Comparison of ENCODE assay signal across 8 mouse cellular contexts in genomic region chr8:72654565-72655521, GRCm38 (mm10). TPM values are rescaled to one million over a fixed set of nuclear protein-coding genes. Genes with fewer than 3 reads are reported as not detected.
DNase-seq lines count a peak whose midpoint lies in the region; ATAC-seq lines count a peak whose summit lies in the region.

No protein-coding gene starts in this region.

- peak; percentile 72; the same call in 1 of the 2 replicates for ATAC-seq in kidney, embryonic 16.5 days (ENCODE audit: low FRiP score, low TSS enrichment)
- peak; percentile 97 for ATAC-seq in forebrain, embryonic 11.5 days (replicated peaks; ENCODE audit: low FRiP score)
- ATAC-seq in midbrain, embryonic 11.5 days (ENCODE audit: low FRiP score) = peak; percentile 96
- ATAC-seq in activated CD4-positive, CD25-positive, alpha-beta regulatory T cell, adult 4 months = no peak

- H3K27me3 ChIP-seq in kidney, embryonic 16.5 days (ENCODE audit: insufficient read depth, low read length) = no peaks in the 10 kb centered on the region
- H3K27me3 ChIP-seq in forebrain, embryonic 11.5 days (ENCODE audit: control insufficient read depth, insufficient read depth, low read length) = no peaks in the 10 kb centered on the region
- H3K27me3 ChIP-seq in midbrain, embryonic 11.5 days (ENCODE audit: control insufficient read depth, insufficient read depth, low read length) = no peaks in the 10 kb centered on the region

- H3K36me3 ChIP-seq in kidney, embryonic 16.5 days (ENCODE audit: insufficient read depth, low read length) = no peaks in the 10 kb centered on the region
- H3K36me3 ChIP-seq in forebrain, embryonic 11.5 days (ENCODE audit: control insufficient read depth, insufficient read depth, low read length) = no peaks in the 10 kb centered on the region
- H3K36me3 ChIP-seq in midbrain, embryonic 11.5 days (ENCODE audit: control insufficient read depth, insufficient read depth, low read length) = no peaks in the 10 kb centered on the region

- H3K9ac ChIP-seq in kidney, embryonic 16.5 days (replicated peaks; ENCODE audit: low read length) = no peak overlapping the region
- peak overlapping the region; percentile 28 for H3K9ac ChIP-seq in forebrain, embryonic 11.5 days (ENCODE audit: low read length)
- H3K9ac ChIP-seq in midbrain, embryonic 11.5 days (ENCODE audit: low read length) = peak overlapping the region; percentile 43

- H3K4me3 ChIP-seq in kidney, embryonic 16.5 days (ENCODE audit: low read length) = no peak overlapping the region
- no peak overlapping the region for H3K4me3 ChIP-seq in forebrain, embryonic 11.5 days (ENCODE audit: low read depth, low read length)
- no peak overlapping the region for H3K4me3 ChIP-seq in midbrain, embryonic 11.5 days (ENCODE audit: low read depth, low read length)

- DNase-seq in kidney, adult 11 months = no peak
- DNase-seq in R1 (ENCODE audit: low read depth, low spot score) = peak; percentile 98
- DNase-seq in forebrain, embryonic 11.5 days (ENCODE audit: low spot score) = peak; percentile 84
- peak; percentile 47 for DNase-seq in layer of hippocampus, adult 9-11 months
- peak; percentile 94 for DNase-seq in midbrain, embryonic 11.5 days (ENCODE audit: low spot score, missing footprints)
- DNase-seq in yolk sac, embryonic 10.5 days (ENCODE audit: low spot score) = peak; percentile 34

- H3K4me1 ChIP-seq in kidney, embryonic 16.5 days (ENCODE audit: insufficient read depth, low read length) = peaks cover 10% of the 10 kb centered on the region
- peaks cover 9% of the 10 kb centered on the region for H3K4me1 ChIP-seq in forebrain, embryonic 11.5 days (replicated peaks; ENCODE audit: control insufficient read depth, insufficient read depth, low read length)
- H3K4me1 ChIP-seq in midbrain, embryonic 11.5 days (ENCODE audit: control insufficient read depth, insufficient read depth, low read length) = peaks cover 10% of the 10 kb centered on the region

- 23% methylated on average over 13 of the region's 13 CpGs for WGBS in kidney, embryonic 16.5 days
- WGBS in forebrain, embryonic 11.5 days = 23% methylated on average over 13 of the region's 13 CpGs
- 23% methylated on average over 13 of the region's 13 CpGs for WGBS in midbrain, embryonic 11.5 days

- H3K4me2 ChIP-seq in kidney, embryonic 16.5 days (replicated peaks; ENCODE audit: low read depth, low read length) = no peak overlapping the region
- no peak overlapping the region for H3K4me2 ChIP-seq in forebrain, embryonic 11.5 days (ENCODE audit: low read depth, low read length, severe bottlenecking)
- H3K4me2 ChIP-seq in midbrain, embryonic 11.5 days = 0 out of 2 replicates have a peak overlapping the region, but pooled peaks have one; percentile 9

- no peaks in the 10 kb centered on the region for H3K9me3 ChIP-seq in kidney, embryonic 16.5 days (ENCODE audit: low read length)
- no peaks in the 10 kb centered on the region for H3K9me3 ChIP-seq in forebrain, embryonic 11.5 days (ENCODE audit: control insufficient read depth, low read length)
- no peaks in the 10 kb centered on the region for H3K9me3 ChIP-seq in midbrain, embryonic 11.5 days (ENCODE audit: control insufficient read depth, low read length)

- H3K27ac ChIP-seq in kidney, embryonic 16.5 days (ENCODE audit: low read length) = no peak overlapping the region
- peak overlapping the region; percentile 94 for H3K27ac ChIP-seq in forebrain, embryonic 11.5 days (ENCODE audit: low read depth, low read length)
- peak overlapping the region; percentile 67 for H3K27ac ChIP-seq in midbrain, embryonic 11.5 days (ENCODE audit: low read depth, low read length)

RNA-seq across cellular contexts. Expression of gene Nwd1, which starts 8.3 kb away (rescaled TPM):
- polyA plus RNA-seq in kidney, embryonic 16.5 days (2015; fragmentation: Nextera tagmentation; extraction: Ambion mirVana) = 0.09 and 0.10 TPM in 2 replicates
- 0.15 and 0.19 TPM in 2 replicates for polyA plus RNA-seq in forebrain, embryonic 11.5 days (2014; fragmentation: Nextera tagmentation; extraction: Ambion mirVana)
- 0.03 and 0.07 TPM in 2 replicates for polyA plus RNA-seq in midbrain, embryonic 11.5 days (2014; fragmentation: Nextera tagmentation; extraction: Ambion mirVana)
- not detected for polyA plus RNA-seq in activated CD4-positive, CD25-positive, alpha-beta regulatory T cell, adult 4 months (2017; shearing (Covaris generic))
